Mouse (Mus musculus): ENCODE measurements around the gene Lats1. TPM values are rescaled to one million over a fixed set of nuclear protein-coding genes. Genes with fewer than 3 reads are reported as not detected.
A peak's percentile ranks its signal among the peaks of the same experiment; 100 is the strongest.

Gene Lats1
- total and polyA plus RNA-seq, 3 experiments = 4.9 to 38.0 (median 16.2) TPM

- DNase-seq (ENCODE audit: low spot score) = no peak
- no peak for ATAC-seq (ENCODE audit: extremely low read depth, insufficient number of reproducible peaks, low FRiP score, poor library complexity, severe bottlenecking)
Observed at GRCm38 (mm10) chr10:7712506-7712905, 31.5 kb downstream of the Lats1 start.

GRCm38 (mm10) chr10:7715056-7715455 is 34.0 kb downstream of the Lats1 start:
- Histone ChIP-seq H3K36me3 (replicated peaks) (peaks cover 66% of the 10 kb centered on the region), H3K4me1 (ENCODE audit: insufficient read depth, low read depth, low read length) (no peaks in the 10 kb centered on the region), H3K4me3 (ENCODE audit: low read depth, low read length) (no peak overlapping the region), H3K27me3 (ENCODE audit: insufficient read depth, low read length) (no peaks in the 10 kb centered on the region), H3K9me3 (replicated peaks) (no peaks in the 10 kb centered on the region)
- TF ChIP-seq TAL1 (conservative IDR thresholded peaks at IDR 0.05; ENCODE audit: low read depth, low read length) (no peak), GATA2 (IDR thresholded peaks at IDR 0.05; ENCODE audit: borderline replicate concordance, low read depth, low read length) (no peak), CTCF (IDR thresholded peaks at IDR 0.05; ENCODE audit: low read depth, low read length) (no peak)
- DNase-seq (ENCODE audit: low spot score) (no peak), ATAC-seq (ENCODE audit: extremely low read depth, insufficient number of reproducible peaks, low FRiP score, poor library complexity, severe bottlenecking) (no peak)

More at GRCm38 (mm10) chr10:7712506-7712905, 31.5 kb downstream of the Lats1 start:
- Histone ChIP-seq H3K36me3 (replicated peaks) (peaks cover 75% of the 10 kb centered on the region), H3K4me3 (ENCODE audit: low read depth, low read length) (no peak overlapping the region), H3K27me3 (ENCODE audit: insufficient read depth, low read length) (no peaks in the 10 kb centered on the region), H3K9me3 (replicated peaks) (no peaks in the 10 kb centered on the region), H3K4me1 (ENCODE audit: insufficient read depth, low read depth, low read length) (peaks cover 3% of the 10 kb centered on the region)
- TF ChIP-seq GATA2 (IDR thresholded peaks at IDR 0.05; ENCODE audit: borderline replicate concordance, low read depth, low read length) = no peak
- TF ChIP-seq TAL1 (conservative IDR thresholded peaks at IDR 0.05; ENCODE audit: low read depth, low read length) = no peak
- no peak for TF ChIP-seq POLR2AphosphoS5 (IDR thresholded peaks at IDR 0.05; ENCODE audit: insufficient replicate concordance, low read depth, low read length)
- no peak for TF ChIP-seq GATA1 (IDR thresholded peaks at IDR 0.05; ENCODE audit: borderline replicate concordance, low read length)
- no peak for TF ChIP-seq CTCF (IDR thresholded peaks at IDR 0.05; ENCODE audit: low read depth, low read length)

DNA sequence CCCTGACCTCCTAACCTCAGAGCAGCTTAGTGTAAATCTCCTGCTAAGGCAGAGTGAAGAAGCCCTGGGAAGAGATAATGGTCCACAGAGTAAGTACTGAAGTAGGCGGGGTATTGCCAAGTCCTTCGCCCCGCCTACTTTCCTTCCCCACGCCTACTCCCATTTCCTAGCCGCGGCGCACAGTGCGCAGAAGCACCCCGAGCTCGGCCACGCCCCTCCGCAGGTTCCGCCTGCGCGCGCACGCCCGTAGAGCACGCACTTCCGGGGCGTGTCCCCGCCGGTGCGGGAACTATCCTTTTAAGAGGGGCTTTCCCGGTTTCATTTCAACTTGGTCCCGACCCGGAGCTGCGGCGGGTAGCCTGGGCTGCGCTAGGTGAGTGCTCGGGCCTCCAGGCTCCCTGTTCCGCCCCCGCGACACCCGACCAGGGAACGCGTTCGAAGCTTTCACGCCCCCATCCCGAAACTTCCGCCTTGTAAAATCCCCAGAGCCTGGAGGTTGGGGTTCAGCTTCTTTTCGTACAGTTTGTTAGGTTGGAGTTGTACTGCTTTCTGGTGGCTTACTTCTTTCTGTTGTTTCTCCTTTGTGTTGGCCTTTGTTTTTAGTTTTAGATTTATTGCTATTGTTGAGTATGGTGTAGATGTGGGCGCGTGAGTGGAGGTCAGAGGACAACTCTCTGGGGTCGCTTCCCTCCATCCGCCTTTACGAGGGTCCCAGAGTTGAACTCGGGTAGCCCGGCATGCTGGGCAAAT is 44.9 kb downstream of the Lats1 start, which contains the start of gene Katna1:
TSS of gene Katna1 (plus strand) at position 250 of the 750 bp plus-strand sequence.
- Histone ChIP-seq H3K4me1 (ENCODE audit: insufficient read depth, low read depth, low read length) (peaks cover 17% of the 10 kb centered on the region), H3K36me3 (replicated peaks) (peaks cover 24% of the 10 kb centered on the region), H3K9me3 (replicated peaks) (no peaks in the 10 kb centered on the region), H3K27me3 (ENCODE audit: insufficient read depth, low read length) (peaks cover 5% of the 10 kb centered on the region), H3K4me3 (ENCODE audit: low read depth, low read length) (peak within 1 kb of the TSS; percentile 81)
- TF ChIP-seq CTCF (IDR thresholded peaks at IDR 0.05; ENCODE audit: low read depth, low read length) (no peak), GATA1 (IDR thresholded peaks at IDR 0.05; ENCODE audit: borderline replicate concordance, low read length) (no peak), TAL1 (conservative IDR thresholded peaks at IDR 0.05; ENCODE audit: low read depth, low read length) (no peak), GATA2 (IDR thresholded peaks at IDR 0.05; ENCODE audit: borderline replicate concordance, low read depth, low read length) (no peak), POLR2AphosphoS5 (IDR thresholded peaks at IDR 0.05; ENCODE audit: insufficient replicate concordance, low read depth, low read length) (no peak)
- DNase-seq (ENCODE audit: low spot score) = peak; percentile 83
- ATAC-seq (ENCODE audit: extremely low read depth, insufficient number of reproducible peaks, low FRiP score, poor library complexity, severe bottlenecking) = peak; percentile 97

DNA sequence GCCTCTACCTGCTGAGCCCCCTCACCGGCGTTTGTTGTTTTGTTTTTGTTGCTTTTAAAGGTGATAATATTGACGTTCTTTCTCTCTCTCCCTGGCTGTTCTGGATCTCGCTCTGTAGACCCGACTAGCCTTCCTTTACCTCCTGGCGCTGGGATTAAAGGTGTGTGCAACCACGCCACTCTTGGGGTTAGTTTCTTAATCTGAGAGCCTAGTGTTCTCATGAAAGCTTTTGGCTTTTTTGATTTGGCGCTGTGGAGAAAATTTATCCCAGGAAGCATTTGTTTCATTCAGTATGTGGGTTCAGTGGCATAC is 45.4 kb downstream of the Lats1 start:
- TF ChIP-seq POLR2AphosphoS5 (IDR thresholded peaks at IDR 0.05; ENCODE audit: insufficient replicate concordance, low read depth, low read length) (no peak), GATA1 (IDR thresholded peaks at IDR 0.05; ENCODE audit: borderline replicate concordance, low read length) (no peak), GATA2 (IDR thresholded peaks at IDR 0.05; ENCODE audit: borderline replicate concordance, low read depth, low read length) (no peak)
- H3K4me1 ChIP-seq (ENCODE audit: insufficient read depth, low read depth, low read length) = peaks cover 17% of the 10 kb centered on the region
- H3K27me3 ChIP-seq (ENCODE audit: insufficient read depth, low read length) = peaks cover 5% of the 10 kb centered on the region
- no peaks in the 10 kb centered on the region for H3K9me3 ChIP-seq (replicated peaks)
- peaks cover 24% of the 10 kb centered on the region for H3K36me3 ChIP-seq (replicated peaks)
- no peak for ATAC-seq (ENCODE audit: extremely low read depth, insufficient number of reproducible peaks, low FRiP score, poor library complexity, severe bottlenecking)
- DNase-seq (ENCODE audit: low spot score) = no peak
- peak overlapping the region; percentile 81 for H3K4me3 ChIP-seq (ENCODE audit: low read depth, low read length)

DNA sequence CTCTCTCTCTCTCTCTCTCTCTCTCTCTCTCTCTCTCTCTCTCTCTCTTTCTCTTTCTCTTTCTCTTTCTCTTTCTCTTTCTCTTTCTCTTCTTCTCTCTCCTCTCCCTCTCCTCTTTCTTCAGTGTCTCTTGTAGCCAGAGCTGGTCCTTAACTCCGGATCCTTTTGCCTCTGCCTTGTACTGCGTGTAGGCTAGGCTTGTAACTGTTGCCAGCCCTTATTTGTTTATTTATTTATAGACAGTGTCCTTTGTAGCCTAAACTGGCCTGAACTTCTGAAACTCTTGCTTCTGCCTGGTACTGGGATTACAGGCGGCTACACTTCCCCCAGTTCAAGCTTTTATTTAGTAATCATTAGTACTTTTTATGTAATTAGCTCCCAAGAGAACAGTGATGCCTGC is 46.0 kb downstream of the Lats1 start:
- DNase-seq (ENCODE audit: low spot score) = no peak
- no peak for ATAC-seq (ENCODE audit: extremely low read depth, insufficient number of reproducible peaks, low FRiP score, poor library complexity, severe bottlenecking)
- Histone ChIP-seq H3K4me3 (ENCODE audit: low read depth, low read length) (peak overlapping the region; percentile 64), H3K36me3 (replicated peaks) (peaks cover 27% of the 10 kb centered on the region), H3K9me3 (replicated peaks) (no peaks in the 10 kb centered on the region), H3K4me1 (ENCODE audit: insufficient read depth, low read depth, low read length) (peaks cover 20% of the 10 kb centered on the region), H3K27me3 (ENCODE audit: insufficient read depth, low read length) (peaks cover 5% of the 10 kb centered on the region)
- TF ChIP-seq GATA2 (IDR thresholded peaks at IDR 0.05; ENCODE audit: borderline replicate concordance, low read depth, low read length) (no peak), POLR2AphosphoS5 (IDR thresholded peaks at IDR 0.05; ENCODE audit: insufficient replicate concordance, low read depth, low read length) (no peak), CTCF (IDR thresholded peaks at IDR 0.05; ENCODE audit: low read depth, low read length) (no peak), TAL1 (conservative IDR thresholded peaks at IDR 0.05; ENCODE audit: low read depth, low read length) (no peak), GATA1 (IDR thresholded peaks at IDR 0.05; ENCODE audit: borderline replicate concordance, low read length) (no peak)

DNA sequence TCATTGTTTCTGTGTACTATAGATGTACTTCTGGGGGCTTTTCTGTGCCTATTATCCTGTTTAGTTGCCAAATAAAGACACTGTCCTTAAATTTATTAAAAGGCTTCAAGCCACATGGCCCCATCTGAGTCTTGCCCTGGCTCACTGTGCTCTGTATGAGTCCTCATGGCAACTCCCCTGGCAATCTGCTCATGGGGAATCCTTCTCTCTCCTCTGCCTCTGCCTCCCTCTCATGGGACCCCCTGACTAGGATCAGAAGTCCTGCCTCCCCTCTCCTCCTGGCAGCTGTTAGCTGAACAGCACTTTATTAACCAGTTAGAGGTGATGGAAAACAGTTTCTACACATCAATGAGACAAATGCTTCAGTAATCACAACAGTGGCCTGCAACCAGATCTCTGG is 50.6 kb downstream of the Lats1 start:
- Histone ChIP-seq H3K4me3 (ENCODE audit: low read depth, low read length) (no peak overlapping the region), H3K4me1 (ENCODE audit: insufficient read depth, low read depth, low read length) (peaks cover 21% of the 10 kb centered on the region), H3K9me3 (replicated peaks) (no peaks in the 10 kb centered on the region), H3K36me3 (replicated peaks) (peaks cover 32% of the 10 kb centered on the region), H3K27me3 (ENCODE audit: insufficient read depth, low read length) (no peaks in the 10 kb centered on the region)
- TF ChIP-seq GATA2 (IDR thresholded peaks at IDR 0.05; ENCODE audit: borderline replicate concordance, low read depth, low read length) = no peak
- no peak for TF ChIP-seq CTCF (IDR thresholded peaks at IDR 0.05; ENCODE audit: low read depth, low read length)
- TF ChIP-seq GATA1 (IDR thresholded peaks at IDR 0.05; ENCODE audit: borderline replicate concordance, low read length) = no peak
- no peak for DNase-seq (ENCODE audit: low spot score)
- ATAC-seq (ENCODE audit: extremely low read depth, insufficient number of reproducible peaks, low FRiP score, poor library complexity, severe bottlenecking) = no peak

Data from G1E (cell line).